ENCODE assay signal across 27 mouse cellular contexts in genomic region chr3:19986123-19986522, GRCm38 (mm10). TPM values are rescaled to one million over a fixed set of nuclear protein-coding genes. Genes with fewer than 3 reads are reported as not detected.
"Had no signal": no experiment of that assay in that cellular context is flagged by ENCODE, and none has a peak within 500 bp of the region (broad histone marks: within the 10 kb centered on the region; RNA-seq: fewer than 3 reads in every experiment).

No protein-coding gene starts in this region.

- H3K4me3 ChIP-seq: gastrocnemius, adult 2 months; heart, embryonic 13.5 days; heart, embryonic 15.5 days; hindbrain, embryonic 13.5 days; hindbrain, embryonic 15.5 days; kidney, embryonic 15.5 days; layer of hippocampus, adult 2 months; limb, embryonic 10.5 days; limb, embryonic 12.5 days; liver, embryonic 13.5 days; liver, embryonic 15.5 days had no signal

- H3K4me1 ChIP-seq: heart, embryonic 13.5 days; heart, embryonic 15.5 days; hindbrain, embryonic 13.5 days; hindbrain, embryonic 15.5 days; kidney, embryonic 15.5 days; limb, embryonic 10.5 days; limb, embryonic 12.5 days; liver, embryonic 13.5 days; liver, embryonic 15.5 days had no signal

- H3K27ac ChIP-seq: gastrocnemius, adult 2 months; heart, embryonic 13.5 days; heart, embryonic 15.5 days; hindbrain, embryonic 13.5 days; hindbrain, embryonic 15.5 days; hindbrain, postnatal 0 days; kidney, embryonic 15.5 days; kidney, postnatal 0 days; layer of hippocampus, adult 2 months; limb, embryonic 10.5 days; limb, embryonic 12.5 days; liver, embryonic 13.5 days; liver, embryonic 15.5 days had no signal

- H3K27me3 ChIP-seq: heart, embryonic 13.5 days; heart, embryonic 15.5 days; hindbrain, embryonic 13.5 days; hindbrain, embryonic 15.5 days; kidney, embryonic 15.5 days; limb, embryonic 12.5 days; liver, embryonic 13.5 days; liver, embryonic 15.5 days had no signal

- H3K9ac ChIP-seq: heart, embryonic 13.5 days; heart, embryonic 15.5 days; hindbrain, embryonic 13.5 days; hindbrain, embryonic 15.5 days; kidney, embryonic 15.5 days; limb, embryonic 12.5 days; liver, embryonic 13.5 days; liver, embryonic 15.5 days had no signal

- H3K36me3 ChIP-seq: heart, embryonic 13.5 days; heart, embryonic 15.5 days; hindbrain, embryonic 13.5 days; hindbrain, embryonic 15.5 days; kidney, embryonic 15.5 days; limb, embryonic 10.5 days; limb, embryonic 12.5 days; liver, embryonic 13.5 days; liver, embryonic 15.5 days had no signal

- H3K9me3 ChIP-seq: heart, embryonic 13.5 days; heart, embryonic 15.5 days; hindbrain, embryonic 13.5 days; hindbrain, embryonic 15.5 days; kidney, embryonic 15.5 days; limb, embryonic 10.5 days; limb, embryonic 12.5 days; liver, embryonic 13.5 days; liver, embryonic 15.5 days had no signal

- DNase-seq: gastrocnemius, adult 2 months; gastrocnemius, postnatal 10 days; gastrocnemius, postnatal 25 days; heart, adult 18-20 months; heart, postnatal 14 days; heart, postnatal 36 days; kidney, adult 11 months; kidney, adult 2 months; kidney, adult 9 months; kidney, postnatal 14 days; kidney, postnatal 36 days; liver; liver, embryonic 13.5 days had no signal

- H3K4me2 ChIP-seq: heart, embryonic 11.5 days; heart, embryonic 13.5 days; heart, embryonic 15.5 days; hindbrain, embryonic 13.5 days; hindbrain, embryonic 15.5 days; kidney, embryonic 15.5 days; limb, embryonic 12.5 days; liver, embryonic 11.5 days; liver, embryonic 13.5 days; liver, embryonic 15.5 days had no signal

RNA-seq across cellular contexts. Expression of gene Cp, which starts 29.3 kb away (rescaled TPM):
- total RNA-seq: hematopoietic stem cell, adult 5-6 weeks had no signal
